Mouse (Mus musculus) cerebellum, postnatal 25 days (tissue): ENCODE results near the gene Gm13941.

Experiments used
- DNase-seq, 2 experiments: peaks; one replicate each; pipeline ENCODE4 v3.0.0; 2021; ENCODE audit warnings: mixed read lengths in 2 of 2

Gene Gm13941

GRCm38 (mm10) chr2:111105882-111106281 lies at the start of gene Gm13941:
Gene Gm13941 (minus strand): TSS chr2:111105982.
- no peak for DNase-seq

DNA sequence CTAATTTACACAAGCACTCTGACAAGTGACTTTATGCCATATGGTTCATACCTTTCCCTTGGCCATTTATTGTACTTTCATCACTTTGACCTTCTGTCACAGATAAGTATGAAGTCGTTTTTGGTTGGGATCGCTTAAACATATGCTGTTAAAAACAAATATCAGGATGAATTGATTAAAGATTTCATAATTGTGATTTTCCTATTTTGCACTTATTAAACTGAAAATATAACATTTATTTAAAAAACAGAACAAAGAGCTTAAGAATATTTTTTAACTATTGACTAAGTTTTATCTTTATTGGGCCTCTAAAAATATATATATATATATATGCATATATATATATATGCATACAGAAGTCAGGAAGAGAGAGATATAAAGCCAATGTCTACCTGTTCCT lies 47.1 kb upstream of the Gm13941 start, which contains the start of gene Gm15130:
Gene Gm15130 (minus strand): TSS at position 101 of the 400 bp plus-strand sequence.
- no peak for DNase-seq

DNA sequence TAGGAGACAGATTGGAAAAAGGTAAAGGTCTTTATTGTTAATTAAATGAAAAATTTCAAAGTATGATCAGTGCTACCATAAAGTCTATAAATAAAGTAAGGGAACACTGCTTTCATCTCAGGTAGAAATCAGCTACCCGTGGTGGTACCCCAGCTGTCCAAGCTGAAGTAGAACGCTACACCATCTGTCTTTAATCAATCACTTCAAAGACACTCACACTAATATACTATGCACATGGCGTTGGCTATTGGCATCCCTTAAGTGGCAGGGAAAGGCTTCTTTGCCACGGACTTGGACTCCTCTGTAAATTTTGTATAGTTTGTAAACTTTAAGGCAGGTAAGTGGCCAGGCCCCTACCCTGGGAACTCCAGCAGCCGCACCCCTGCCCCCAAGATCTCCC lies 30.0 kb upstream of the Gm13941 start:
- DNase-seq = no peak

- DNase-seq = peak in 1 of 2 experiments; percentile 47
Observed at GRCm38 (mm10) chr2:111058586-111059261, 47.1 kb downstream of the Gm13941 start.
